Mouse (Mus musculus) left cerebral cortex, adult 8-10 months (tissue): ENCODE measurements around the gene Smc6. TPM values are rescaled to one million over a fixed set of nuclear protein-coding genes. Genes with fewer than 3 reads are reported as not detected.

Source experiments
- microRNA-seq, 2 experiments: library from miRNA; unstranded; fragments of <30 nt; microRNA quantifications; one replicate each; pipeline ENCODE4 v1.2.0; 2022
- total RNA-seq, 4 experiments: library from RNA; stranded (reverse); gene quantifications; 2 replicates each; pipeline ENCODE4 v1.2.4; 2022

Gene Smc6
- total RNA-seq, 4 experiments from 2014 or later: 28.5 to 37.1 (median 32.3) TPM

Small RNAs within 50 kb of the gene (microRNA-seq; reads per million reads assigned to microRNA genes)
- gene Mir7675: 0 reads per million in 2 experiments

Other genes with a start within 250 kb of the Smc6 start
- gene Kcns3, start 114.8 kb upstream of the Smc6 start, total RNA-seq: 1 to 10 TPM; 7.5 to 9.1 (median 8.5) TPM
- gene Msgn1, start 56.9 kb upstream of the Smc6 start, total RNA-seq: not detected
- 1 to 10 TPM; 1.5 to 2.0 (median 1.8) TPM for gene Gen1, start 85 bp upstream of the Smc6 start, total RNA-seq
- gene Vsnl1, start 170.7 kb downstream of the Smc6 start, total RNA-seq: 100 to 1,000 TPM; 592 to 668 (median 627) TPM
- gene Rad51ap2, start 190.2 kb downstream of the Smc6 start, total RNA-seq: 1 to 10 TPM; 2.6 to 3.2 (median 2.8) TPM